Mouse (Mus musculus) cerebellum, adult 18-20 months (tissue): ENCODE results near the gene Sema5a.
A peak's percentile ranks its signal among the peaks of the same experiment; 100 is the strongest.

Experiments used
- DNase-seq, 2 experiments: peaks; one replicate each; pipeline ENCODE4 v3.0.0; 2021

Gene Sema5a

DNA sequence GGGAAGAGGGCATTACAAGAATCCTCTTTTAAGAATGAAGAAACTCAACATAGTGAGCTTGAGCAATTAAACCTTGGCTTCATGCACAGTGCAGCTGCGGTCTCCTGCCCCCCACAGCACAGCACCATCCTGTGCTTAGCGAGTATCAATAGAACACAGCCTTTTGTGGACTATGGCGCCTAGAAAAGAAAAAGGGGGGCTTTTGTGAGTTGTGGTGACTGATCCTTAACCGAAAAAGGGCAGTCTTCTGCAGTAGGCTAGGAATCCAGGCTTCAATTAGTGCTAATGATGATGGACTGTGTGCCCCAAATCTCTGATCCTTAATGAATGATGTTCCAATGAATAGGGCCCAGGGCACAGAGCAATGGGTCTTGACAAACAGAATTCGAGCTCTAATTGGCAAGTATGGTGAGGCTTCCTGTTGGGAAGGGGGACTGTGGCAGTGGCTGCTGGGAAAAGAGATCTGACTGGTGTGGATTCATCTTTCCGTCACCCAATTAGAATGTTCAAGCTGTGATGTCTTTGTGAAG is 324.3 kb downstream of the Sema5a start:
- DNase-seq: no peak

DNA sequence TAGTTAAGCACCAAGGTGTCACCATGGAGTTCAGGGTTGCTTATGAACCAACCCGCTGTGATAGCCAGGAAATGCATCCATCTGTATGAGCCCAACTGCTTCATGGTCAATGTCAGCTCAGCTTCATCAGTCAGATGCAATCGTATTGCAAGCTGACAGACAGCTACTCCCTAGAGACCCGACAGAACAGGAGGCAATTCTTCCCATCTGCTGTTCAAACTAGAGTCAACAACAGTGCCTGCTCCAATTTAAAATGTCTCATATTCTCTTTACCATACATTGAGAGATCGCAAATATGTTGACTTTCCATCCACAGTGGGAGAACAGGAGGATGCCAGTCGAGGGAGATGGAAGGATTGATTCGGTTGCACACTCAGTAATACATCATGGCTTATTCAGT is 329.7 kb downstream of the Sema5a start:
- DNase-seq: no peak

DNA sequence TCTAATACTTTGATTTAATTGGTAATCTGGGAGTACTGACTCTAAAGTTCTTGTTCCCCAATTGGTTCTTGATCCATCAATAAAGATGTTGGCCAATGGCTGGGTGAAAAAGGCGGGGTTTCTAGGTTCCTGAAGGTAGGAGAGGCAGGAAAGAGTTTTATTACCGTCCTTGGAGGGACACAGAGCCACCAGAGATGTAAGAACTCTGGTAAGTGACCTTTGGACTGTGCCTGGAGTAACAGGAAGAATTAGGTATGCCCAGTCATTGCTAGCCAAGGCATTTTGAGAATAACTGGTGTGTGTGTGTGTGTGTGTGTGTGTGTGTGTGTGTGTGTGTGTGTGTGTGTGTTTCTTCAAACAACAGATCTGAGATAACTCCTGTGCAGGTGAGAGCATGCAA is 330.6 kb downstream of the Sema5a start:
- no peak for DNase-seq

DNA sequence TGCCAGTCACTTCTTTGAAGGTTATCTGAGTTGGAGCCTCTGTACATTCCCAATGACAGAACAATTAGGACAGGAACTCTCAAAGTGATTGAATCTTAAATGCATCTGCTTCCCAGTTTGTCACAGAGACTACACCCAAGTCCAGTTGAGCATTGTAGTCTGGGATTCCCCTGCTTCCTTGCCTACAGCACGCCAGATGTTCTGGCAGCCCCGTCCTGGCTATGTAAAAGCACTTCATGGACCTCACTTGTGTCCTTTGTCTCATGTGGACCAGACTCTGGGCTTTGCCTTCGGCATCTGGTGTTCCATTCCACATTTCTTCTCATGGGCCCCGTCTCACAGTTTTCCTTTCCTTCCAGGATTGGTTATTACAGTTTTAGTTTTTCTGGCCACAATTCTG is 334.7 kb downstream of the Sema5a start:
- no peak for DNase-seq

DNA sequence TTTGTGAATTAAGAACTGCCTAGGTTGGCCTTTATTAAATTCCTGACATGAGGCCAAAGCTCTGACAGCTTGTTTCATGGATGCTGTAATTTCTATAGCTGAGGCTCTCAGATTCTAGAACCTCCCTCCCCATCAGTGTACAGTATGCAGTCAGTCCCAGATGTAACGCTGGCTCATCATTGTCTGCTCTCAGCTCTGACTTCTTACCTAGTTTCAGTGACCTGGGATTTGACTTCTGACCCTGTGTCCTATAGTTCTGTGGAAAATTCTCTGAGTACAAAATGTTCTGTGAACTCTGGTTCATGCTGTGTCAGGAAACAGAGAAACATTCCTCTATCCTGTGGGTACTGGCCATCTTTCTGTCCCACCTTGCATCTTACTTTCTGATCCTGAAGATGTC is 346.0 kb downstream of the Sema5a start:
- DNase-seq: no peak

DNA sequence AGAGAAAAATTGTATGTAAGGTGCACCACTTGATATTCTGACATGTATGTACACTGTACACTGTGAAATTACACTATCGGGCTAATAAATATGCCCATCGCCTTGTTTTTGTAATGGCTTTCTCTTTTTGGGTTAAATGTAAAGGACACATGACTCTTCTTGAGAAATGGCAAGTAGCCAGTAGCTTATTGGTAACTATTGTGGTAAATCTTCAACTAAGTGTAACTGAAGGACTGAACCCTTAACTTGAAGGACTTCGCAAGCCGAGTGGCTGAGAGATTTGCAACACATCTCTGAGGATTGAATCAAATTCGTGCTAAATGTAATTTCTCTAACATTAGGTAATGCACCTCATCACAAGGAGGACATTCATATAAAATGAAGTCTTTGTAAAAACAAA is 349.1 kb downstream of the Sema5a start:
- no peak for DNase-seq

DNA sequence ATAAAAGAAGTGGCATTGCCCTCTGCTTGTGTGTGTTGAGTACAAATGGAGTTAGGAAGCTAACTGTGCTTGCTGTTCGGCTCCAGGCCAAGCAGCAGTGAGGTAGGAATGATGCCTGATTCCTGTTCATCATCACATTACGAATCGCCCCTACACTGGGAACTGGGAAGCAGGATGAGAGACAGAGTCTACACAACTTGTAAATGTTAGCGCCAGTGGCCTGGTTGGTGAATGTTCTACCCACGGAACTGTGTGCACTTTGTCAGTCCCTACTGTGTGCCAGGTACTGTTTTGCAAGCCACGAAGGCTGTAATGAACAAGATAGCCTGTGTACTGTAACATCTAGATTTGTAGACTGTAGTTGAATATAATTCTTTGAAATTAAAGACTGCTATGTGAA is 352.0 kb downstream of the Sema5a start:
- DNase-seq: no peak

DNA sequence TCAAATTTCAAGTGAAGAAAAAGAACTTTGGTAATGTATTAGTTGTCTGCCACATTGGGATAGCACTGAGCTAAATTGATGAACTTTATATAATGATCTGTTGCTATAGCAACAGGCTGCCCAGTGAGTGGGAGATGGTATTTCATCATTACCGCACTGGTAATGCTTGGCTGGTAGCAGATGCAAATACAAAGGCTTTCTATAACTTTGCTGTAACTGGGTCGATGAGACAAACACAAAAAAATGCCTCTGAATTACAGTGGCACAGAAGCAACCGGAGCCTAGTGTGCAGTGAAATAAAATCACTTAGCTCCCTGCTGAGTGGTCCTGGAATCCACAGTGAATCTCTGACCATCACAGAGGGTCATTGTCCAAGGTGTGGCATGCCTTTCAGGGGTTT is 352.6 kb downstream of the Sema5a start:
- no peak for DNase-seq

DNA sequence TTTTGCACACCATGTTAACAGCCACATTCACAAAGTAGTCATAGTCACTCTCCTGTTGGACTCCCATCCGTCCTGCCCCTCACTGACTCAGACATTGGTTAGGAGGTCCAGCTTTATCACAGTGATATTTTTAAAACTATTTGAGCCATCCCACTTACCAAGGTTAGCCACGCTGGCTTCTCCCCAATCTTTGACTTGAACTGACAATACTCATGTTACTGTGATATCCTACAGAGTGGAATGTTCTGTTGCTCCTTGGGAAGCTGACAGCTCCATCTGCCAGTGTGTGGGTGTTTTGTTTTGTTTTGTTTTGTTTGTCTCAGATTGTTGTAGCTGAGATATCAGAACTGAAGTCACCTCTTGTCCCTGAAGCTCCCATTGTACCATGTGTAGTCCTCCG is 362.6 kb downstream of the Sema5a start:
- DNase-seq: peak; percentile 44 to 51

DNA sequence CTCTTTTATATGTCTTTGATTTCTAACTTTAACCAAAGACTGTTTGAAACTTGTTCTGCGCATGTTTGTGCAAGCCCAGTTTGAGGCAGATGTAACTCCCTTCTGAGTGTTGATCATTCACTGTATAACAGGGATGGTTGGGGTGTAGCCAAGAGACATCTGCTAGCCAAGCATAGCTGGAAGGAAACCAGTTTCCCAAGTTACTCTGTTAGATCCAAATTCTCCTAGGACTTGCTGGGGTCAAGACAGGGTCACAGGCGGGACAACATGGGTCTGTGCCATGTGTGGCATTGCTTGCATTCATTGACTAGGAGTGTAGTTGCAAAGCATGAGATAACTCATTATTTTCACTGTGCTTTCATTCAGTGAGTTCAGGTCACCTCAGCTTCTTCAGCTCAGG is 366.2 kb downstream of the Sema5a start:
- no peak for DNase-seq

DNA sequence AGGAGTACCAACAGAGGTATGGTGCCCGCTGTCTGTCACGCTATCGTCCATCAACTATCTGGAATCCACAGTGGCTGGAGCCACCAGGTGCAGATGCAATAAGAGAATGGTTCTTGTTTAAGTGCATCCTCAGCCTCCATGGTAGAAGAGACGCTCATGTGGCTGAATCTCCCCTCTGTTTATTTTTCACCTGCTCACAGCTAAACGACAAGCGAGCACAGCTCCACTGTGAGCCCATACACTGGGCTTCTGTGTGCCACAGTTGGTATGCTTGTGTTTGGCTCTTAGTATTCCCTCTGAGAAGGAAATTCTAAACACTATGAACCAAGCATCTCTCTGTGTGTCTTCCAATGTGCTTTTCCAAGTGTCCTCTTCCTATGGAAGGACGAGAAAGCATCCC is 366.6 kb downstream of the Sema5a start:
- DNase-seq: no peak

DNA sequence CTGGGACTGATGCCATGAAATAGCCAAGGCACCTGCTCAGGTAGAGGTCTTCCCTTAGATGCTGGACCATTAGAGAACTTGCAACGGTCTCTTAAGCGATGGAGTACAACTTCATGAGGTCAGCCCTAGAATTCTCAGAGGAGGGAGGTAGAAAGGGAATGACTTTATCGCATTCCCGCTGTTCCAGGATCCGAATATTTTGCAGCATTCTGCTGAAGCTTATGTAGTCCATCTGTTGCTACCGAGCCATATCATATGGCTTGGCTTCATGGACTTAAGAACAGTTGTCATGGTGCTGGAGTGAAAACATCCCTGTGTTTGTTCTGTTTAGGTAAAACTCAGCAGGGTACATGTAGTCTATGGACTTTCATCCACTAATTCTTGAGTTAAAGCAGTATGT is 369.1 kb downstream of the Sema5a start:
- peak; percentile 23 to 29 for DNase-seq

DNA sequence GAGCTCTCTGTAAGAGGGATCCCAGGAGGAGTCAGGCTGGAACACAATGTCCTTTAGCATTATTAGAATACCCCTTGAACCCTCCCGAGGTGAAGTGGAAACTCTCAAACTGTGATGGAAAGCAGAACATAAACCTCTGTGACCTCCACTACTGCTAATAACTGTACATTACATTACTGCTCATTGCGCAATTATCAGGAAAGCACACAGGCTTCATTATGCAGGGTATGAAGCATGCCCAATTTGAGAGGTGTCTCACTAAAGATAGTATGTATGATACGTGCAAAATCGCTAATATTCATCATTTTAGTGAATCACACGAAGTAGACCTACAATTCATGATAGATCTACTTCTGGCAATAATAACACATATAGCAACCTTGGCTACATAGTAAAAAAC is 371.2 kb downstream of the Sema5a start:
- DNase-seq: no peak

DNA sequence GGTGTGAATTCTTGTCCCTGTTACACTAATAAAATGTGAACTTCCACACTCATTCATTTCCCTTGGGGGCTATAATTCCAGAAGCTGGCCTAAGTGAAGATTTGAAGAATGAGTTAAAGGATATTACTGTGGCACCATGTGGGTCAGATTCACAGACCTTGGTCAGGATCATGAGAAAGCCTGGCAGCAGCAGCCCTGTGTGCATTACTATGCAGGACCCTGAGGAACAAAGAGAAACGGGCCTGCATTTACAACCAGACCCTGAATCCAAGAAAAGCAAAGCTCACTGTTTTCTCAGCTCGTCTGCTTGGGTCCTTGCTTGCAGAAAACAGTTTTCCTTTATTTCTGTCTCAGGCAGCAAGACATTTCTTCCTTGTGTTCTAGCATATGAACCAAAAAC is 374.6 kb downstream of the Sema5a start:
- no peak for DNase-seq

DNA sequence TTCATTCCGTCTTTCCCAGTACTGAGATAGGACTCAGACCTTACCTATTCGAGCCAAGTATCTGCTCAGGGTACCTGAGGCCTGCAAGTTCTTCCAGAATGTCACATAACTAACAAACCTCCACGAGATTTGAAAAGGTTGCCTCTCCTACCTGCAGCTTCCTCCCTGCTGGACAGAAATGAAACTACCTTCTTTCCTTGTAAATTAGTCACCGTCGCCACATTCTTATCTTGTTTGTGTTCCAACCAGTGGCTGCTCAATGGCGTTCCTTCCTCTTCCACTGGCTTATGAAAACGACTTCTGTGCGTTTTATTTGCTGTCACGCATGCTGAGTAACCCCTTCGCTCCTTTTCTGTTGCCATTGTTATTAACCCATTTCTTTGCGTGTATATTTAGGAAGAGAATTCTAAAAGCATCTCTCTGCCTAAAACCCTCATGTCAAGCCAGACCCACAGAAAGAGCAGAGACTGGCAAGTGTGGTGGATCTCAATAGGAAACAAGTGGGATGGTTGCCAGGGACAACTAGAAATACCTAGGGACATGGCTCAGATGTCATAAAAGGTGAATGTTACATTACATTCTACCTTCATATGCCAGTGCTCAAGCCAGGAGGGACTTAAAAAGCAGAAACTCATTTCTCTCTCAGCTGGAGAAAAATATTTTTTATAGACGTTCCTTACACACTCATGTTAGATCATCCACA is 378.6 kb downstream of the Sema5a start:
- peak; percentile 52 to 53 for DNase-seq

DNA sequence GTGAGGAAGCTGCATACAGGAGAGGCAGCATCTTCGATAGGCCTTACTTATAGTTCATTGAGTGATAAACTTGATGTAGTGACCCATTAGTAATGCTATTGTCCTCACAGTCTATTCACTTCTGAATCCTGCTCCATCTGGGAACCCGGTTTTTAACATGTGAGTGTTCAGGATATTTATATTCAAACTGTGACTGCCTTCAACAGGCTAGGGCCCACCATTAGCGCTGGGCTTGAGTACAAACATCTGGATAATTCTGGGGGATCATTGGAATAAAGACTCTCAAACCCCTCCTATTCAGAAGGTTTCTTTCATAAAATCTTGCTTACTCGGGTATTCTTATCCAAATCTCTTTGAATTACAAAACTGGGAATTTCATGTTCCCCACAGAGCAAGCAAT is 379.5 kb downstream of the Sema5a start:
- DNase-seq: no peak

DNA sequence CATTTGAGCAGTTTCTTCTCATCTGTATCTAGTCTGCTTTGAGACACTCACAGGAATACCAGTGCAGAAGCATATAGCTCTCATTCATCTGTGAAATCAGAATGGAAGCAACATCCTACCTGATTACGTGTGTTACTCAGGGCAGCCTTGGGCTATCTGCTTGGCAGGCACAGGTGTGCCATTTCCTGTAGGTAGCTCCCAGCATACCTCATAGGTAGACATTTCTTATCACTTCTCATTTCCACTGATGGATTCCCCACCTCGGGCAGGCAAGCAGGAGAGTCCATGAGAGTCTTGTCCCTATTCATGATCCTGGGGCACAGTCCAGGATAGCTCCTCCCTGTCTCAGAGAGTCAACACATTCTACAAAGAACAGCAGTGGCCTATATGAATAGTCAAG is 381.4 kb downstream of the Sema5a start:
- no peak for DNase-seq

DNA sequence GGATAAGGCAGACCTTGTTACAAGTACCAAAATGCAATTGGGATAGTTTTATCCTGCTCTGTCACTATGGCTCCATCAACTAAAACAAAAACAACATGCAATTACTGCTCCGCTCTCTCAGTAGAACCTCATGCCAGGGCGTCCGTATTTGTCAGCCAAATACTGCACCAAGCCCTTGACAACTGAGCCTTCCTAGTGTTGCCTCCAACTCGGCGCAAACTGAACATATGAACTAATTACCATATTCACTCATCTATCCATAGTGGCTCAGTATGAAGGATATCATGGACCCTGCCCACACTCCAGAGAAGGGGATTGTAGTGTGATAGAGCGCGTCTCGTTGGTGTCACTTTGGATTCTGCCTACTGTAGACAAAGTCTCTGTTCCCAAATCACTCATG is 389.1 kb downstream of the Sema5a start:
- DNase-seq: no peak

DNA sequence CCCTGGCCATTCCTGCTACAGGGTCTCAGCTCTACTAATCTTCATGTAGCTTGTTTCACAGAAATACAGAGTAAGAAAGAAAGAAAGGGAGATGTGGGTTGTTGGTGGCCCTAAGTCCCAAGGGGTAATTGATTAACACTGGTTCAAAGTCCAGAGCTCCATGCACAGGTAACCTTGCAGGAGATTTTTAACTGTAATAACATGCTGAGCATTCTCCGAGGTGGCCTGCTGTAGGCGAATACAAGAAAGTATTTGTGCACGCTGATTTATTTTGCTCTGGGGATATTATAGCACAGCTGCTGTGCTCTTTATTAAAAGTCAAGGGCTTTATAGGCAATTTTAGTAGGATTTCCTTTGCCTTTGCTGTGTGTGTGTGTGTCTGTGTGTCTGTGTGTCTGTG is 393.3 kb downstream of the Sema5a start:
- no peak for DNase-seq

DNA sequence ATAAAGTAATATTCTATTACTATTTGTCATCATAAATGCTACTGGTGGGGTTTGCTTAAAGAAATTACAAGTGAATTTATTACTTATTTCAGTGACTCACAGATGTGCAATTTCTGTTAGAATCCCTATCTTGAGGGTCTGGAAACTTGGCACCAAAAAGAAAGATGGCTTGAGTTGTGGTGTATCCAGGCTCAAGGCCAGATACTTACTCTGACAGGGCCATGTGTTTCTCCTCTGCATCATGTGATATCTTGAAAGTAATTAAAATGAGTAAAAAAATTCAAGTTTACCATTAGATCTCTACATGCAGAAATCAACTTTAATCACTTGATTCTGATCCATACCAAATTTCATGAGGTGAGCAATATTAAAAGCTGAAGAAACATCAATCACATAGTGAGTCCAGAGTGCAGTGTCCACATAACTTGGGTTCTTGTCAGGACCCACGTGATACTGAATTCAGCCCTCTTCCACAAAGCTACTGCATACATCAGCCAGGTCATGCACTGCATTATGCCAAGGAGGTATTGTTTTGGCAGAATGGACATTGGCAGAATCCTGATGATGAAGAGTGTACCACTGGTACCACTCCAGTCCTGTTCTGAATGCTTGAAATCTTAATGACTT is 402.6 kb downstream of the Sema5a start:
- DNase-seq: no peak

DNA sequence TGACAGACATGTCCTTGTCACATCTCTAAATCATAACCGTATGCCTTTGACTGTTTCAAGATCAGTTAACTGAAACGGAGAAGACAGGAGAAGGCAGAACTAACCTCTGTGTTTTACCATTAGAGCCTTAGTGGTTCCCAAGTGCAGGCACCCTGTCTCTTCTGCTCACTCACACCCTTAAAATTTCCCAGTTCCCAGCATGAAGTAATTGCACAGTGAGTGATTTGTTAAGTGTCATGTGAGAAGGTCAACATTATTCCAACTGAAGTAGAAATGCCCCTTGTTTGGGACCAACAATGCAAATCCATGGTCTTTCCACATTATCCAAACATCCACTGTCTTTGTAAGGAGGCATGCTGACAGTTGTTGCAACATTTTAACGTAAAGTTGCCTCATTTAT is 409.4 kb downstream of the Sema5a start:
- DNase-seq: no peak

DNA sequence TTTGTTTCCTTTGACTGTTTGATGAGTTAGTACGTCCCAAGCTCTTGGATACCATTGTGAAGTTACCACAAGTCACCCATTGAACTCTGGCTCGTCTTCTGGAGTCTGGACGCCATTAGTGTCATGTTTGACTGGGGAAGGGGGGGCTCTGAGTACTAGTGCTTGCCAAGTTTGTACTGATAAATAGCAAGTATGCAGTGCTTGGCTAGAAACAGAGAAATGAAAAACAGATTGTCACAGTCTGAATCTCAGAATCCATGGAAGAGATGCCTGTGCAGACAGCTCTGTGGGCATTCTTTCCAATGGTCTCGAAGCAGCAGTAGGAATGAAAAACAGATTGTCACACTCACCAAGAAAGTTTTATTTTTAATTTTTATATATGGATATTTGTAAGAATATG is 411.4 kb downstream of the Sema5a start:
- DNase-seq: no peak

DNA sequence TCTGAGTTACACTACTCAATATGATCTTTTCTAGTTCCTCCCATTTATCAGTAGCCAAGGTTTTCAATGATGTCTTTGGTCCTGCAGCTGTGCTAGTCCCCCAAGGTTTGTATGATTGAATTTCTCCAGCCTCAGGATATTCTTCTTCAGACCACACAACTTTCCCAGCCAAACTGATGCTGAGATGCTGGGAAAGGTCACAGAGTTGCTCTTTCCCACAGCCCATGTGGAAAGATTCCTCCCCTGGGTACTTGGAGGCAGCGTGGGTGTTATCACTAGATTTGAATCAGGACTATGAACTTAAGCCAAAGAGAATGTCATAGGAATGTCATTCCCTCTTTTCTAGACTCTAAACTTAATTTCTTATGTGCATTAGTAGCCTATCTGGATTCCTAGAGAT is 431.8 kb downstream of the Sema5a start:
- DNase-seq: no peak

DNA sequence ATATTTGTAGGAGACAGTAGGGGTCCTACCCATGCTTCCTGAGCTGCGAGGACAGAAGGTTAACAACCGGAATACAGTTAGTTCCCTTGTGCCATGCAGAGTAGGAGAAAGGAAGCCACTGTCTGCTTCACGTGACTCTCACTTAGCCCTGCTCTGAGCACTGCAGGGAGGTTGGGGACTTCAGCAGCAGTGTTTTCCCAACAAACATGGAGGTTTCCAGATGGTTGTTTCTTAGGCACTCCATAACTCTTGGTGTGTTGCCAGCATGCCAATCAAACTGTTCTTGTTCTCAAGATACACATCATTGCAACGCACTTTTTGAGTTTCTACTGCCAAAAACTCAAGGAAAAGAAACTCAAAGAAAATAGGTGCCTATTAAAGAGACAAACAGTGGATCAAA is 440.5 kb downstream of the Sema5a start:
- DNase-seq: no peak

DNA sequence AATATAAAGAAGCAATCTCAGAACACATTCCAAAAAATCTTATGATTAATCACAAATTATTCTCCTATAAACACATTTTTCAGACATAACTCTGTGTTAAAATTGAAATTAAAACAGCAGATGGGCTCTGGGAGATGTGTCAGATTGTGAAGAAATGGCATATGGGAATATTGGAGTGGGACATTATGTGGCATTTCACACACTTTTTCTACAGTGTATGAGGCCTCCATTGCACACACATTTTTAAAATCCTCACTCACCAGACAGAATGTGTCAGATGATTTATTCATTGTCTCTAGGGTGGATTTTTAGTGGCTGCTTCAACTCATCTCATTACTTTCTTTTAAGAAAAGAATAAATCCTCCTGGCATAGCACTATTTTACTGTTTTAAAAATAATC is 446.4 kb downstream of the Sema5a start:
- no peak for DNase-seq
